Mouse (Mus musculus) kidney, adult 2 months (tissue): Measurements from ENCODE around the gene Cryge.

Experiments
- CTCF ChIP-seq: fragments of 200-500 bp; conservative IDR thresholded peaks from 2 replicates; pipeline ENCODE4 v1.5.1; 2011; ENCODE audit warnings: low read depth, mild to moderate bottlenecking, control low read depth, low read length, moderate library complexity, mixed read lengths; ENCODE audit not compliant: insufficient read depth, insufficient read length
- POLR2A ChIP-seq: fragments of 200-500 bp; IDR thresholded peaks from one replicate; pipeline ENCODE4 v1.6.1; 2011; ENCODE audit warnings: low read depth, low read length, control low read depth

- TF ChIP-seq CTCF (no peak), POLR2A (no peak)
These were observed 1.2 kb upstream of the Cryge start for GRCm38 (mm10) chr1:65052140-65052539.
